In the genomic region with DNA sequence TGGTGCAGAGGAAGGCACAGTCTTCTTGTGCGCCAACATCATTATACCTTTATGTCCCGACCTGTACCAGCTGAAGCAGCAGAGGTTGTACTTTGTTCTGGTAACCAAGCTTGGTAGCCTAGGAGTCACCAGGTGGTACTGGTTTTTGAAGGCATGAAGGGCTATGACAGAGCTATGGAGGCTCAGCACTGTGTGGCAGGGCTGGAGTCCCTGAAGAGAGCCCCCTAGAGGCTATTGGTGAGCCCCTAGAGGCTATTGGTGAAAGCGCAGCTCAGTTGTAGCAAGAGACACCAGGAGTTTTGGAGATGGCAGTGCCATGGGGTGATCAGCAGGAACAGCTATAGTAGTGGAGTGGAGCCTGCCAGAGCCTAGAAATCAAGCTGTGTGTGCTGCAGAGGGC, we compare ENCODE assay signal across 8 mouse cellular contexts. TPM values are rescaled to one million over a fixed set of nuclear protein-coding genes. Genes with fewer than 3 reads are reported as not detected.
DNase-seq lines count a peak whose midpoint lies in the region; ATAC-seq and TF ChIP-seq lines count a peak whose summit lies in the region.
"Had no signal": no experiment of that assay in that cellular context is flagged by ENCODE, and none has a peak within 500 bp of the region (broad histone marks: within the 10 kb centered on the region; RNA-seq: fewer than 3 reads in every experiment).

No protein-coding gene starts in this region.

- DNase-seq in 3T3-L1 (ENCODE audit: low read depth, low spot score), result peak; percentile 64
- DNase-seq in A20 (ENCODE audit: low read depth, low spot score), result peak; percentile 92
- DNase-seq in lung, postnatal 36 days, result peak; percentile 46
- DNase-seq in right cerebral cortex, postnatal 4 days, result no peak
- DNase-seq in cerebellum, adult 11 months, result no peak

- no peak overlapping the region for H3K4me3 ChIP-seq in intestine, postnatal 0 days (ENCODE audit: low read depth, low read length)

- no peak overlapping the region for H3K9ac ChIP-seq in intestine, postnatal 0 days (ENCODE audit: low read depth, low read length)

- peak; percentile 80 for TF ChIP-seq CTCF in intestine, postnatal 0 days (IDR thresholded peaks at IDR 0.05; ENCODE audit: low read depth)

- WGBS in intestine, postnatal 0 days, result 61% methylated on average over 3 of the region's 3 CpGs

- no peak overlapping the region for H3K27ac ChIP-seq in intestine, postnatal 0 days (ENCODE audit: low read depth, low read length)

- no peaks in the 10 kb centered on the region for H3K27me3 ChIP-seq in intestine, postnatal 0 days (replicated peaks; ENCODE audit: control insufficient read depth, insufficient read depth, low read length)

- no peaks in the 10 kb centered on the region for H3K4me1 ChIP-seq in intestine, postnatal 0 days (replicated peaks; ENCODE audit: control insufficient read depth, insufficient read depth, low read length)

- H3K4me2 ChIP-seq in intestine, postnatal 0 days (replicated peaks; ENCODE audit: low read depth), result no peak overlapping the region

- no peaks in the 10 kb centered on the region for H3K9me3 ChIP-seq in intestine, postnatal 0 days (ENCODE audit: control insufficient read depth)

- no peaks in the 10 kb centered on the region for H3K36me3 ChIP-seq in intestine, postnatal 0 days (ENCODE audit: control insufficient read depth, insufficient read depth)

- peak; percentile 53 for ATAC-seq in common myeloid progenitor, adult 5-6 weeks (replicated peaks; ENCODE audit: low read depth, poor library complexity, severe bottlenecking)
- ATAC-seq in intestine, postnatal 0 days, result peak; percentile 63; the same call in 1 of the 2 replicates

RNA-seq across cellular contexts. Expression of a gene that starts 5.3 kb away (rescaled TPM):
- total RNA-seq in common myeloid progenitor, adult 5-6 weeks (2017), result 15.5 and 18.8 TPM in 2 replicates
- polyA plus RNA-seq in intestine, postnatal 0 days (2015; fragmentation: Nextera tagmentation; extraction: Ambion mirVana), result 0.37 and 0.44 TPM in 2 replicates

RNA-seq across cellular contexts. Expression of a gene that starts 29.2 kb away (rescaled TPM):
- total RNA-seq in common myeloid progenitor, adult 5-6 weeks (2017), result not detected in 2 replicates
- polyA plus RNA-seq in intestine, postnatal 0 days (2015; fragmentation: Nextera tagmentation; extraction: Ambion mirVana), result 2.5 and 3.0 TPM in 2 replicates
- total RNA-seq: heart, postnatal 36 days had no signal

RNA-seq across cellular contexts. Expression of a gene that starts 43.0 kb away (rescaled TPM):
- total RNA-seq in common myeloid progenitor, adult 5-6 weeks (2017), result 20.2 and 27.0 TPM in 2 replicates
- polyA plus RNA-seq in intestine, postnatal 0 days (2015; fragmentation: Nextera tagmentation; extraction: Ambion mirVana), result 0.18 and 0.55 TPM in 2 replicates

Comparison
In these comparisons a context has a peak if more than half of its experiments do, and no peak if none do; other contexts are left out.
1. DNase-seq: peak in 3T3-L1 (single experiment), A20 (single experiment) and lung, postnatal 36 days (single experiment); none in right cerebral cortex, postnatal 4 days (single experiment) and cerebellum, adult 11 months (single experiment).